25 mouse cellular contexts compared by ENCODE assay signal in genomic region chr2:8467531-8468203, GRCm38 (mm10).
DNase-seq lines count a peak whose midpoint lies in the region; ATAC-seq and TF ChIP-seq lines count a peak whose summit lies in the region.
"Had no signal": no experiment of that assay in that cellular context is flagged by ENCODE, and none has a peak within 500 bp of the region (broad histone marks: within the 10 kb centered on the region; RNA-seq: fewer than 3 reads in every experiment).

No protein-coding gene starts in this region.

- H3K9ac ChIP-seq in forebrain, embryonic 16.5 days (replicated peaks; ENCODE audit: low read depth, low read length): no peak overlapping the region
- H3K9ac ChIP-seq in midbrain, embryonic 15.5 days: no peak overlapping the region
- H3K9ac ChIP-seq in hindbrain, embryonic 14.5 days: no peak overlapping the region
- H3K9ac ChIP-seq: hindbrain, embryonic 15.5 days; intestine, embryonic 15.5 days; limb, embryonic 12.5 days; liver, postnatal 0 days had no signal

- H3K36me3 ChIP-seq in forebrain, embryonic 16.5 days (ENCODE audit: control insufficient read depth, insufficient read depth): no peaks in the 10 kb centered on the region
- no peaks in the 10 kb centered on the region for H3K36me3 ChIP-seq in midbrain, embryonic 15.5 days (replicated peaks)
- H3K36me3 ChIP-seq in hindbrain, embryonic 14.5 days (replicated peaks; ENCODE audit: control insufficient read depth, insufficient read depth): no peaks in the 10 kb centered on the region
- H3K36me3 ChIP-seq: hindbrain, embryonic 15.5 days; intestine, embryonic 15.5 days; limb, embryonic 12.5 days had no signal

- 6% methylated on average over 2 of the region's 2 CpGs for WGBS in forebrain, embryonic 16.5 days
- WGBS in midbrain, embryonic 15.5 days: 14% methylated on average over 2 of the region's 2 CpGs
- 55% methylated on average over 2 of the region's 2 CpGs for WGBS in hindbrain, embryonic 14.5 days

- H3K4me3 ChIP-seq in layer of hippocampus, adult 2 months: no peak overlapping the region
- H3K4me3 ChIP-seq in forebrain, embryonic 16.5 days (replicated peaks; ENCODE audit: low read length): no peak overlapping the region
- no peak overlapping the region for H3K4me3 ChIP-seq in midbrain, embryonic 15.5 days
- H3K4me3 ChIP-seq in hindbrain, embryonic 14.5 days (replicated peaks; ENCODE audit: low read length): no peak overlapping the region
- H3K4me3 ChIP-seq: hindbrain, embryonic 15.5 days; intestine, embryonic 15.5 days; limb, embryonic 12.5 days had no signal

- peak; percentile 93 for ATAC-seq in forebrain, embryonic 16.5 days
- peak; percentile 76 for ATAC-seq in midbrain, embryonic 15.5 days (replicated peaks)
- ATAC-seq in inflammation-experienced regulatory T-cells, adult 6 months: no peak
- ATAC-seq in hindbrain, embryonic 14.5 days (ENCODE audit: low FRiP score): no peak
- ATAC-seq: intestine, embryonic 15.5 days; liver, postnatal 0 days; Patski had no signal

- no peaks in the 10 kb centered on the region for H3K9me3 ChIP-seq in forebrain, embryonic 16.5 days (ENCODE audit: control insufficient read depth, low read length)
- no peaks in the 10 kb centered on the region for H3K9me3 ChIP-seq in midbrain, embryonic 15.5 days
- H3K9me3 ChIP-seq in hindbrain, embryonic 14.5 days (ENCODE audit: control insufficient read depth, low read length): no peaks in the 10 kb centered on the region
- H3K9me3 ChIP-seq: hindbrain, embryonic 15.5 days; intestine, embryonic 15.5 days; limb, embryonic 12.5 days had no signal

- H3K4me1 ChIP-seq in forebrain, embryonic 16.5 days (replicated peaks; ENCODE audit: control insufficient read depth, insufficient read depth, low read length): peaks cover 5% of the 10 kb centered on the region
- H3K4me1 ChIP-seq in midbrain, embryonic 15.5 days: no peaks in the 10 kb centered on the region
- no peaks in the 10 kb centered on the region for H3K4me1 ChIP-seq in hindbrain, embryonic 14.5 days (replicated peaks; ENCODE audit: control insufficient read depth, insufficient read depth, low read length)
- H3K4me1 ChIP-seq: hindbrain, embryonic 15.5 days; intestine, embryonic 15.5 days; limb, embryonic 12.5 days had no signal

- no peak for TF ChIP-seq CTCF in layer of hippocampus, adult 2 months (conservative IDR thresholded peaks at IDR 0.05)

- no peak overlapping the region for H3K4me2 ChIP-seq in forebrain, embryonic 16.5 days (ENCODE audit: low read length)
- no peak overlapping the region for H3K4me2 ChIP-seq in midbrain, embryonic 15.5 days
- no peak overlapping the region for H3K4me2 ChIP-seq in hindbrain, embryonic 14.5 days (replicated peaks)
- H3K4me2 ChIP-seq: hindbrain, embryonic 15.5 days; intestine, embryonic 15.5 days; limb, embryonic 12.5 days; liver, embryonic 11.5 days had no signal

- no peaks in the 10 kb centered on the region for H3K27me3 ChIP-seq in forebrain, embryonic 16.5 days (replicated peaks; ENCODE audit: control insufficient read depth, insufficient read depth, low read length)
- H3K27me3 ChIP-seq in midbrain, embryonic 15.5 days (replicated peaks): no peaks in the 10 kb centered on the region
- H3K27me3 ChIP-seq in hindbrain, embryonic 14.5 days (ENCODE audit: control insufficient read depth, insufficient read depth, low read length): no peaks in the 10 kb centered on the region
- H3K27me3 ChIP-seq: hindbrain, embryonic 15.5 days; intestine, embryonic 15.5 days; limb, embryonic 12.5 days had no signal

- peak overlapping the region; percentile 89 for H3K27ac ChIP-seq in layer of hippocampus, adult 2 months
- peak overlapping the region; percentile 73 for H3K27ac ChIP-seq in forebrain, embryonic 16.5 days (ENCODE audit: low read length)
- H3K27ac ChIP-seq in midbrain, embryonic 15.5 days: no peak overlapping the region
- H3K27ac ChIP-seq in hindbrain, embryonic 14.5 days: no peak overlapping the region
- H3K27ac ChIP-seq: hindbrain, embryonic 15.5 days; intestine, embryonic 15.5 days; limb, embryonic 12.5 days had no signal

- DNase-seq in layer of hippocampus, adult 2 months (ENCODE audit: low spot score in 2 of 2): peak in 1 of 2 experiments; percentile 6
- DNase-seq in layer of hippocampus, adult 9-11 months: no peak
- peak; percentile 60 for DNase-seq in brain, embryonic 18.5 days (ENCODE audit: low read depth, low spot score)
- no peak for DNase-seq in urinary bladder, adult 2 months (ENCODE audit: low spot score)
- DNase-seq in hindbrain, embryonic 14.5 days (ENCODE audit: low spot score): no peak
- DNase-seq: adrenal gland, adult 2 months; cerebellum, adult 8-10 months; cerebellum, postnatal 36 days; gastrocnemius, postnatal 36 days; heart, postnatal 36 days; kidney, adult 8-10 months; kidney, postnatal 10 days; liver, postnatal 0 days; lung, postnatal 14 days; right cerebral cortex, postnatal 25 days; spleen, adult 18-20 months; thymus, postnatal 25 days had no signal

Comparison
In these comparisons a context has a peak if more than half of its experiments do, and no peak if none do; other contexts are left out.
1. H3K27ac ChIP-seq: peak in layer of hippocampus, adult 2 months (single experiment) and forebrain, embryonic 16.5 days (single experiment); none in midbrain, embryonic 15.5 days (single experiment) and hindbrain, embryonic 14.5 days (single experiment).
2. ATAC-seq: peak in forebrain, embryonic 16.5 days (single experiment) and midbrain, embryonic 15.5 days (single experiment); none in inflammation-experienced regulatory T-cells, adult 6 months (single experiment) and hindbrain, embryonic 14.5 days (single experiment).